Mouse (Mus musculus) cortical plate, adult 2 months (tissue): ENCODE measurements around the gene Ube2j1.

ENCODE experiments used
- CTCF ChIP-seq: fragments of 200-500 bp; IDR thresholded peaks from 2 replicates; pipeline ENCODE4 v1.5.1; 2011; ENCODE audit warnings: mild to moderate bottlenecking, control low read depth, low read length; ENCODE audit not compliant: insufficient read depth; ENCODE audit errors: extremely low read depth
- POLR2A ChIP-seq: fragments of 200-500 bp; IDR thresholded peaks from 2 replicates; pipeline ENCODE4 v1.6.1; 2011; ENCODE audit warnings: mild to moderate bottlenecking, low read length, control low read depth; ENCODE audit not compliant: insufficient read depth; ENCODE audit errors: extremely low read depth

- TF ChIP-seq POLR2A = no peak
- no peak for TF ChIP-seq CTCF
These were observed 41.4 kb downstream of the Ube2j1 start for GRCm38 (mm10) chr4:33072526-33073161.
